Mouse (Mus musculus): ENCODE results near the gene Pip4k2a.

DNA sequence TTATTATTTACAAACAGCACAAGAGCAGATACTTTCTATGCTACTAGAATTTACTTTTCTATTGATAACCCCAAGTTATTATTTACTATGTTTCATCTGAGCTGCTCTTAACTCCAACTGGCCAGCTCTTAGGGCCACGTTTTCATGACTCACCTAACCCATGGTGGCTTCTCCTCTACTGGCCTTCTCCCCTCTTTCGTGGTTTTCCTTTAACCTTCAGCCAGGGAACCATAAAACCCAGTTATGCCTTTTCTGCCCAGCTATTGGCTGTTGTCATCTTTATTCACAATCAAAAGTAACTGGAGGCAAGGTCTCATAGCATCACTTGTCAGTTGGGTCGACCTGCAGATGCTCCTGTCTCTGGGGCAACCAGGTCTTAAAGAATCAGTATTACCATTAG lies 12.4 kb downstream of the Pip4k2a start:
- TF ChIP-seq CTCF (conservative IDR thresholded peaks at IDR 0.05; ENCODE audit: insufficient read depth, insufficient read length, low read depth, low read length) (no peak), POLR2A (IDR thresholded peaks at IDR 0.05; ENCODE audit: low read depth, low read length) (no peak)
